Mouse (Mus musculus) midbrain, embryonic 10.5 days (tissue): ENCODE measurements around the gene Slc13a4. TPM values are rescaled to one million over a fixed set of nuclear protein-coding genes. Genes with fewer than 3 reads are reported as not detected.

Experiments used
- DNase-seq: peaks from one replicate; pipeline ENCODE4 v3.0.0-alpha.2; 2017; ENCODE audit warnings: low spot score
- H3K27ac ChIP-seq: fragments of 300-500 bp; sonication (generic); replicated peaks from 2 replicates; pipeline ENCODE4 v1.5.1; 2016; ENCODE audit warnings: mild to moderate bottlenecking
- H3K27me3 ChIP-seq: fragments of 300-500 bp; sonication (generic); 2 replicates; pipeline ENCODE4 v1.6.1; 2016; ENCODE audit warnings: low read depth, mild to moderate bottlenecking; ENCODE audit not compliant: poor library complexity, severe bottlenecking
- H3K36me3 ChIP-seq: fragments of 300-500 bp; sonication (generic); 2 replicates; pipeline ENCODE4 v1.6.1; 2016; ENCODE audit warnings: mild to moderate bottlenecking, moderate library complexity
- H3K4me1 ChIP-seq: fragments of 300-500 bp; sonication (generic); 2 replicates; pipeline ENCODE4 v1.6.1; 2016
- H3K4me3 ChIP-seq: fragments of 300-500 bp; sonication (generic); 2 replicates; pipeline ENCODE4 v1.5.1; 2016; ENCODE audit warnings: mild to moderate bottlenecking, moderate library complexity
- H3K9me3 ChIP-seq: fragments of 300-500 bp; sonication (generic); replicated peaks from 2 replicates; pipeline ENCODE4 v1.6.1; 2016; ENCODE audit warnings: mild to moderate bottlenecking
- WGBS: fragments of 180-500 bp; shearing (Covaris S2); methylation state at CpG from one replicate; pipeline ENCODE4 v1.1.7; 2016; 5-methylcytosine and 5-hydroxymethylcytosine counted together
- polyA plus RNA-seq: library from polyadenylated mRNA; unstranded; fragments of >200 nt; fragmentation: Nextera tagmentation; extraction: Ambion mirVana; gene quantifications from 2 replicates; pipeline ENCODE4 v1.2.1, GENCODE M21; 2016

Slc13a4 gene
- polyA plus RNA-seq, 1 experiment from 2014 or later = 0.16 TPM

DNA sequence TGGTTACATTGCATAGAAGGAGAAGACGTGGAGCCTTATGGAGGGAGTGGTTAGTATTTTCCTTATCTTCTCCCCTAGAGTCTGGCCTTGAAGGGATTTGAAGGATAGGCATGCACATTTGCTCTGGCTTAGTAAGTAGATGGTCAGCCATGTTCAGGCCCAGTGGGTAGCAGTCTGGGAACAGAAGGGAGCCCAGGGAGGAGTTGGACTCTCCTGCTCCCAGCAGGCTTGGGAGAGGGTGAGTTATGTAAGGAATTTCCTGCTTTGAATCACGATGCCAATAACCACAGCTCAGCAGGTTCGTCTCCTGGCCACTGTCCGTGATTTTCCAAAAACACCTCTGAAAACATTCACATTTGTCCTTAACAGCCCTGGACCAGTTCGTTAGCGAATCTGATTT is 22.9 kb upstream of the Slc13a4 start:
- no peaks in the 10 kb centered on the region for H3K27me3 ChIP-seq
- no peaks in the 10 kb centered on the region for H3K36me3 ChIP-seq
- no peaks in the 10 kb centered on the region for H3K9me3 ChIP-seq
- no peak overlapping the region for H3K4me3 ChIP-seq
- peaks cover 11% of the 10 kb centered on the region for H3K4me1 ChIP-seq
- 66% methylated on average over 6 of the region's 6 CpGs for WGBS
- DNase-seq = no peak
- H3K27ac ChIP-seq = no peak overlapping the region

DNA sequence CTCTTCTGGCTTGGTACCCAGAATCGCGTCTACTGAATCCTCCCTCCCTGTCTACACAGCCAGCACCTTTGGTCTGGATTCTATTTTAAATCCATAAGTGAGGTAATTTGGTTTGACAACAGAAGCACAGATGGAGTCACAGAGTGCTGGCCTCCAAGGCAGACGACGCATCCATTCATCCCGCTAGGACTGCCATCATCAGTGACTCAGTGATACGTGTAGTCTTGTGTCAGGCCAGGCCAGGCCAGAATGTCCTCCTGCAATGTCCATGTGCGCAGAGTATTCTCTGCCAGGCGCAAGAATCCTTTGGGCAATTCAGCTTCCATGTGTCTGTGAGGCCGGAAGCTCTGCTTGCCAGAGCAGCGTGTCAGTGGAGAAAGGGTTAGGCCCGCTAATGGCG is 22.0 kb upstream of the Slc13a4 start:
- Histone ChIP-seq H3K4me1 (peaks cover 11% of the 10 kb centered on the region), H3K4me3 (no peak overlapping the region), H3K27me3 (no peaks in the 10 kb centered on the region), H3K36me3 (no peaks in the 10 kb centered on the region), H3K9me3 (no peaks in the 10 kb centered on the region), H3K27ac (no peak overlapping the region)
- DNase-seq = no peak
- WGBS = 96% methylated on average over 12 of the region's 12 CpGs

DNA sequence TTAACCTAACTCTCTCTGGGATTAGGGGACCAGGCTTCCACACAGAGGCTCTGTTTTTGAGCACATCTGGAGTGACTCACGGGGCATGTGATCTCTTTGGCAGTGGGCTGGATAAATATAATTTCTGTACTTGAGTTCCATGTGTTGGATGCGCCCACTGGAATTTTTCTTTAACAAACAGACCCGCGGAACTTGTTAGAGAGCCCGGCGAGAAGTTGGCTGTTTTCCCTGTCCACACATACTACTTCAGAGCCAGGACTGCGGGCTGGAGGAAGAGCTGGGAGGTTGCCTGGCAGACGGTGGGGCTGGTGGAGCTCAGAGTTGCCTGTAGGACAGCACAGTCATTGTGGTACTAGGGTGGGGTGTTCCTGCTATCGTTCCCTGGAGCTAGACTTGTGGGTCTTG is 18.2 kb upstream of the Slc13a4 start, which contains the start of gene Fam180a:
Fam180a (minus strand) TSS at position 31 of the 405 bp plus-strand sequence.
- Histone ChIP-seq H3K36me3 (no peaks in the 10 kb centered on the region), H3K27me3 (no peaks in the 10 kb centered on the region), H3K4me3 (no peak within 1 kb of the TSS), H3K9me3 (no peaks in the 10 kb centered on the region), H3K4me1 (peaks cover 2% of the 10 kb centered on the region; the same call in 1 of the 2 replicates), H3K27ac (no peak within 1 kb of the TSS)
- DNase-seq = no peak
- WGBS = 93% methylated on average over 9 of the region's 9 CpGs

DNA sequence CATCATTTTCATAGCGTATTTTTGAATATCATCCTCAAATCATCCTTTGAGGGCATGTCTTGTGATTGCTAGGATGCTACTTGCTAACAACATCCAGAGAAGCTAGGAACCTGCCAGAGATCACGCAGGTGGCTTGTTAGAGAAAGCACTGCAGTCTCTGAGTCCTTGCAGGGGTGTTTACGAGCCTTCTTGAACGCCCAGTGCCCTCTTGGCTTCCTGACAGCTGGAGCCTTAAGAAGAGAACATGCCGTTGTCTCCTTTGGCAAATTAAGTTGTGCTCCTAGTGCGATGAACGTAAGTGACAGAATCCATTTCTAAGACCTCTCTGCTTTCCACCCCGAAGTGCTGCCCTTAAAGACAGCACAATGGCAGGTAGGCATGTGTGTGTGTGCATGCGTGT is 16.4 kb upstream of the Slc13a4 start:
- WGBS = 81% methylated on average over 9 of the region's 9 CpGs
- Histone ChIP-seq H3K36me3 (no peaks in the 10 kb centered on the region), H3K4me3 (no peak overlapping the region), H3K27me3 (no peaks in the 10 kb centered on the region), H3K9me3 (no peaks in the 10 kb centered on the region), H3K4me1 (0 out of 2 replicates have a peak, but pooled peaks cover 2% of the 10 kb centered on the region), H3K27ac (no peak overlapping the region)
- DNase-seq = no peak

DNA sequence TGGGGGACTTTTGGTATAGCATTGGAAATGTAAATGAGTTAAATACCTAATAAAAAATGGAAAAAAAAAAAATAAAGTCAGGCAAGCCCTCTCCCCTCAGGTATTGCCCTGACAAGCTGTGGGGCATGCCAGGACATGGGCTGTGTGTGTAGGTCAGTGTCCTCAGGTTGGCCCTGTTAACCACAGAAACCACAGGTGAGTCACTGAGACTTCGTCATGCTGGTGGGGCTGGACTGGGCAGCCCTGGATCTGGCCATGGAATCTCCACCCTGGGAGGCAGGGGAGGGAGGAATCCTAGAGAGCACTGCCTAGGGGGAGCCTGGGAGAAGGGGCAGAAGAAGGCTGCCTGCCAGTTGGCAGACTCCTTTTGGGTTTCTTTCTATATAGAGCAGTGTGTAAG is 15.1 kb upstream of the Slc13a4 start:
- no peak for DNase-seq
- Histone ChIP-seq H3K4me1 (0 out of 2 replicates have a peak, but pooled peaks cover 2% of the 10 kb centered on the region), H3K27ac (no peak overlapping the region), H3K27me3 (no peaks in the 10 kb centered on the region), H3K4me3 (no peak overlapping the region), H3K36me3 (no peaks in the 10 kb centered on the region), H3K9me3 (no peaks in the 10 kb centered on the region)
- 77% methylated on average over 1 of the region's 1 CpGs for WGBS

DNA sequence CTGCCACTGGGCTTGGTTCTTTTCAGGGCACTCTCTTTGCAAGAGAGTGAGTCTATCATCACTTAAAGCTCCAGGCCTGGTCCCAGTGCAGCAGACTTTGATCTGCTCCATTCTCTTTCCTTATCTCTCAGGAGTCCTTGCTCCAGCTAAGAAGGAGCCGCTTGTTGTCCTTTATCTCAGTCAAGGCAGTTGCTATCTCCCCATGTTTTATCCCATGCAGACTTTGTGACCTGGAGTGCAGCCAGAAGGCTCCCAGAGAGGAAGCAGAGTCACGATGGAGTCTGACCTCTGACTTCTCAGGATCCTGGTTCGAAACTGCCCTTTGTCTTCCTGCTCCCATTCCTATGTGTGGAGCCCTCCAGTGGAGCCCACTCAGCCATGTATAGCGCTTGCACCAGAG is 13.2 kb upstream of the Slc13a4 start:
- no peaks in the 10 kb centered on the region for H3K9me3 ChIP-seq
- 0 out of 2 replicates have a peak, but pooled peaks cover 2% of the 10 kb centered on the region for H3K4me1 ChIP-seq
- 77% methylated on average over 4 of the region's 4 CpGs for WGBS
- no peak for DNase-seq
- H3K4me3 ChIP-seq = no peak overlapping the region
- H3K27ac ChIP-seq = no peak overlapping the region
- H3K27me3 ChIP-seq = no peaks in the 10 kb centered on the region
- H3K36me3 ChIP-seq = no peaks in the 10 kb centered on the region

DNA sequence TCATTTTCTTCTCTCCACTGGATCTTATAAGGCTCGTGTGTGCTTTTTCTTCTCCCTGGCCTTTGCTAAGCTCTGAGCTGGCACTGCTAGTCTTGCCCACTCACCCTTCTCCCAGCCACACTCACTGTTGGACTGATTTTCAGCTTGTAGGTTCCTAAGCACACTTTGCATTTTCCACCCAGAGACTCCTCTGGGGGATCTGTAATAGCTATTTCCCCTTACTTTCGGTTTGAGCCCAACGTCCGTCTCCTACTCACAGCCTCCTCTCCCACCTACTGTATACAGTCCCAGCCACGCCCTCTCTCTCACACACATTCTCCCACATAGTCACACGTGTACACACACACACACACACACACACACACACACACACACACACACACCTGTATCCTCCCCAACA is 11.9 kb upstream of the Slc13a4 start:
- H3K9me3 ChIP-seq = no peaks in the 10 kb centered on the region
- H3K4me1 ChIP-seq = 0 out of 2 replicates have a peak, but pooled peaks cover 2% of the 10 kb centered on the region
- no peak for DNase-seq
- no peaks in the 10 kb centered on the region for H3K36me3 ChIP-seq
- H3K27ac ChIP-seq = no peak overlapping the region
- no peak overlapping the region for H3K4me3 ChIP-seq
- 86% methylated on average over 6 of the region's 6 CpGs for WGBS
- H3K27me3 ChIP-seq = no peaks in the 10 kb centered on the region

DNA sequence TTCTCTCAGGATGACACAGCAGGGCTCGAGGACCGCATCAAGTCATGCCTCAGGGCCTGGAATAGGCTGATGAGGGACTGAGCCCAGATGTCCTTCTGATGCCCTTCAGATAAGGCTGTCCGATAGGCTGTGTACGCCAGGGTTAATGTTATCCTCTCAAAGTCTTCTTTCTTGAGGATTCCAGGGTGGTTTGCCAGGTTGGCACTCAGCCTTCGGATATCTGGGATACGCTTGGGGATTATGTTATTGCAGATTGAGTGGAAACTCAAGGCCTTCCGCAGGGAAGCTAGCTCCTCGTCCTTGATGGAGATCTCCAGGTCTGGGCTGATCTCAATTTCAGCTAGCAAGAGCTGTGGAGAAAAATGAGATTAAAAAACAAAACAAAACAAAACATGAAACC is 5.6 kb upstream of the Slc13a4 start:
- WGBS = 92% methylated on average over 8 of the region's 8 CpGs
- H3K27ac ChIP-seq = no peak overlapping the region
- H3K27me3 ChIP-seq = no peaks in the 10 kb centered on the region
- no peaks in the 10 kb centered on the region for H3K4me1 ChIP-seq
- no peak for DNase-seq
- no peaks in the 10 kb centered on the region for H3K9me3 ChIP-seq
- H3K4me3 ChIP-seq = no peak overlapping the region
- H3K36me3 ChIP-seq = no peaks in the 10 kb centered on the region

DNA sequence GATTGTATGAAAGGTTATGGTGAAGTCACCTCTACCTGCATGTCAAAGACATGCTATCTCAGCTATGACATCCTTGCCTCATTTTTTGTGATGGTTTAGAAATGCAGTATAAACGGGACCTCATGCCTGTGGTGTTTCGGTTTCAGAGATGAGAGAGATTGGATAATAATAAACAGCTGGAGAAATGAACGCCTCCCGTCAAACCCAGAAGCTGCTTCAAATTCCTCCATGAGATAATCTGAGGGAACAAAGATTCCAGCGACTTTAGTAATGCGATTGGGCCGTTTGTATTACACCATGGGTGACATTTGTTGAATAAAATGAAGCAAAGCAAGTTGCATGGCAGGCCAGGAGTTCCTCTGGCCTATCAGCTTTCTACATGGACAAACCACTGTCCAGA is 1.5 kb upstream of the Slc13a4 start:
- Histone ChIP-seq H3K27ac (no peak overlapping the region), H3K4me1 (peaks cover 9% of the 10 kb centered on the region; the same call in 1 of the 2 replicates), H3K9me3 (no peaks in the 10 kb centered on the region), H3K36me3 (no peaks in the 10 kb centered on the region), H3K4me3 (no peak overlapping the region), H3K27me3 (no peaks in the 10 kb centered on the region)
- WGBS = 79% methylated on average over 7 of the region's 7 CpGs
- DNase-seq = no peak

DNA sequence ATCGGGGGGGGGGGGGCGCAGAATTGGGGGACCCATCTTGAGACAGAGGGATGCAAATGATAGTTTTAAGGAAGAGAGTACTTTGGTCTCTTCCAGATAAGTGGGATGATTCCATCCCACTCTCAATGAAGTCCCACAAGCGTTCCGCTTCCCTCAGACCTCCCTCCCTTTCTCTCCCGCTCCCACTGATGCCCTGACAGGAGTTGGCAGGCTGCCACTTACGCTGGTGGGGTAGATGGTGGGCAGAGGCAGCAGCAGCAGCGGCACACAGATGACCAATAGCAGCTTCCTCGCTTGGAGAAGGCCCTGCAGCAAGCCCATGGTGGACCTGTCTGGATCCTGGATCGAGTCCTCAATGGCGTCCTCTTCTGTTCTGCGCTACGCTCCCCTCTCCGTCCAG is 795 bp downstream of the Slc13a4 start:
- peaks cover 9% of the 10 kb centered on the region; the same call in 1 of the 2 replicates for H3K4me1 ChIP-seq
- DNase-seq = no peak
- no peak overlapping the region for H3K27ac ChIP-seq
- WGBS = 86% methylated on average over 13 of the region's 13 CpGs
- no peaks in the 10 kb centered on the region for H3K9me3 ChIP-seq
- no peaks in the 10 kb centered on the region for H3K27me3 ChIP-seq
- no peaks in the 10 kb centered on the region for H3K36me3 ChIP-seq
- H3K4me3 ChIP-seq = no peak overlapping the region

DNA sequence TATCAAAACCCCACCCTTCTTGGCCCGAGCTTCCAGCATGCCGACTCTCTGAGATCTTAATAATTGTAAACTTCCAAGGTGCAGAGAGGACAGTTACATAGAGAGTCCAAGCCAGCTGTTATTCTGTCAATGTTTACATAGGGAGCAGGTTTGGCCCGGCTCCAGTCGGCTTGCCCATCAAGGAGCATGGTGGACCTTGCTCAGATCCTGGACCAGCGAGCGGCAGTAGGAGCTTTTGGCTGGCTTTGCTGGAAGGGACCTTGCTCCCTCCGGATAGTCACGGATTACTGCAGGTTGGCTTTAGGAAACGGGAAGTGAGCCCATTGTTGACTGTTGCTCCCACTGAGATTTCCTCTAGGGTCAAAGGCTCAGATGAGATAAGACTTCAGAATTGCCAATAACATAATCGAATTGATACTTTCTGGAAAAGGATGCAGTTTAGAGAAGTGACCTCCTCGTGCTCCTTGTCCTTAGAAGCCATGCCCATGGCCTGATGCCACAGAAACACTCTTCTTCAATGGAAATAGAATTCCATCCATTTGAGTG is 4.5 kb downstream of the Slc13a4 start:
- no peaks in the 10 kb centered on the region for H3K9me3 ChIP-seq
- no peaks in the 10 kb centered on the region for H3K27me3 ChIP-seq
- H3K4me1 ChIP-seq = peaks cover 9% of the 10 kb centered on the region; the same call in 1 of the 2 replicates
- WGBS = 84% methylated on average over 11 of the region's 11 CpGs
- H3K27ac ChIP-seq = no peak overlapping the region
- DNase-seq = no peak
- H3K4me3 ChIP-seq = no peak overlapping the region
- H3K36me3 ChIP-seq = no peaks in the 10 kb centered on the region

DNA sequence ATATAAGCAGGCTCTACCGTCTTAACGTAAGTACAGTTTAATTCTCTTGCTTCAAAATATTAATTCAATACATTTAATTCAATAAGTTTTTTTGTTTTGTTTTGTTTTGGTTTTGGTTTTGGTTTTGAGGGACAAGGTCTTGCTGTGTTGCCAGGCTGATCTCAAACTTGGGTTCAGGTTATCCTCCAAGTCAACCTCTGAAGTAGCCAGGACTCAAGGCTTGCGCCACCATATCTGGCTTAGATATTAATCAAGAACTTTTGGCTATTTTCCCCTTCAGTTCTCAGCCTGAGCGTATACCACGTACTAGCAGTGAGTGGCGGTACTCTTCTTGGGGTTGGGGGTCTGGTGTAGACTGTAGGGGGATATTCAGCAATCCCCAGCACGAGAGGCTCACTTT is 5.3 kb downstream of the Slc13a4 start:
- Histone ChIP-seq H3K9me3 (no peaks in the 10 kb centered on the region), H3K36me3 (no peaks in the 10 kb centered on the region), H3K4me1 (0 out of 2 replicates have a peak, but pooled peaks cover 3% of the 10 kb centered on the region), H3K27me3 (no peaks in the 10 kb centered on the region), H3K27ac (no peak overlapping the region), H3K4me3 (no peak overlapping the region)
- DNase-seq = no peak
- 93% methylated on average over 7 of the region's 7 CpGs for WGBS

DNA sequence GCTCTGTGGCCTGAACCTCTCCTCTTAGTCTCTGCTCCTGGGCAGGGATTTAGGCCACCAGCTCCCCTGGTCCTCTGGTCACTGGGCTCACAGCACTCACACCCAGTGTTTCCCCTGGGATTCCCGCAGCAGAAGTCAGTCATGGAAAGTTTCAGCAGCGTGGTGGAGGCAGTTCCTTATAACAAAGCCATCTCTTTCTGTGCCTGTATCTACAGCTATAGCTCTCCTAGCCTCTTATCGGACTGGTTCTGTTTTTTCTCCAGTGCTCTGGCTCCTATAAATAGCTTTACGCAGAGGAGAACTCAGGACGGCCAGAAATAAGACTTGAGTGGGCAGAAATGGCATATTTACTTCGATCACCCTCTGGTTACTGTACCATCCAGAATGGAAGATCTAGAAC is 9.6 kb downstream of the Slc13a4 start:
- 0 out of 2 replicates have a peak, but pooled peaks cover 5% of the 10 kb centered on the region for H3K4me1 ChIP-seq
- no peak overlapping the region for H3K4me3 ChIP-seq
- no peaks in the 10 kb centered on the region for H3K36me3 ChIP-seq
- 91% methylated on average over 6 of the region's 6 CpGs for WGBS
- DNase-seq = no peak
- H3K9me3 ChIP-seq = no peaks in the 10 kb centered on the region
- no peaks in the 10 kb centered on the region for H3K27me3 ChIP-seq
- no peak overlapping the region for H3K27ac ChIP-seq
